Mouse (Mus musculus) intestine, embryonic 14.5 days (tissue): ENCODE measurements around the gene Jpt1. TPM values are rescaled to one million over a fixed set of nuclear protein-coding genes. Genes with fewer than 3 reads are reported as not detected.

ENCODE experiments used
- ATAC-seq: fragments of 200-750 bp; cut with Nextera tagmentation; replicated peaks from 2 replicates; pipeline ENCODE4 v1.8.0; 2017; ENCODE audit warnings: low read depth, moderate number of reproducible peaks, moderate TSS enrichment, moderate library complexity; ENCODE audit not compliant: low FRiP score, low TSS enrichment
- DNase-seq: peaks from one replicate; pipeline ENCODE4 v3.0.0-alpha.2; 2018; ENCODE audit warnings: low spot score
- H3K27ac ChIP-seq: fragments of 300-500 bp; sonication (generic); 2 replicates; pipeline ENCODE4 v1.5.1; 2014; ENCODE audit warnings: low read depth, mild to moderate bottlenecking, control low read depth
- H3K27me3 ChIP-seq: fragments of 300-500 bp; sonication (generic); replicated peaks from 2 replicates; pipeline ENCODE4 v1.6.1; 2014; ENCODE audit warnings: low read length, control low read depth; ENCODE audit not compliant: control insufficient read depth, insufficient read depth
- H3K36me3 ChIP-seq: fragments of 300-500 bp; sonication (generic); 2 replicates; pipeline ENCODE4 v1.6.1; 2014; ENCODE audit warnings: low read length, control low read depth; ENCODE audit not compliant: control insufficient read depth, insufficient read depth
- H3K4me1 ChIP-seq: fragments of 300-500 bp; sonication (generic); replicated peaks from 2 replicates; pipeline ENCODE4 v1.6.1; 2014; ENCODE audit warnings: low read length, control low read depth, mixed read lengths; ENCODE audit not compliant: control insufficient read depth, insufficient read depth
- H3K4me2 ChIP-seq: fragments of 300-500 bp; sonication (generic); 2 replicates; pipeline ENCODE4 v1.6.1; 2014; ENCODE audit warnings: low read length
- H3K4me3 ChIP-seq: fragments of 300-500 bp; sonication (generic); 2 replicates; pipeline ENCODE4 v1.5.1; 2014; ENCODE audit warnings: low read depth, low read length, control low read depth, mixed read lengths
- H3K9ac ChIP-seq: fragments of 300-500 bp; sonication (generic); 2 replicates; pipeline ENCODE4 v1.6.1; 2014; ENCODE audit warnings: mild to moderate bottlenecking, low read length
- H3K9me3 ChIP-seq: fragments of 300-500 bp; sonication (generic); 2 replicates; pipeline ENCODE4 v1.6.1; 2016; ENCODE audit warnings: low read length, control low read depth; ENCODE audit not compliant: control insufficient read depth
- WGBS: fragments of 180-500 bp; shearing (Covaris S2); extraction: QIAGEN DNeasy Blood & Tissue Kit; methylation state at CpG from one replicate; pipeline ENCODE4 v1.1.7; 2014; 5-methylcytosine and 5-hydroxymethylcytosine counted together
- polyA plus RNA-seq: library from polyadenylated mRNA; unstranded; fragments of >200 nt; fragmentation: Nextera tagmentation; extraction: Ambion mirVana; gene quantifications from 2 replicates; pipeline ENCODE4 v1.2.1, GENCODE M21; 2014

The Jpt1 gene
- polyA plus RNA-seq, 1 experiment from 2014 or later, result 573 TPM

GRCm38 (mm10) chr11:115516942-115517341 is 2.8 kb upstream of the Jpt1 start:
- H3K9me3 ChIP-seq, result no peaks in the 10 kb centered on the region
- H3K27ac ChIP-seq, result no peak overlapping the region
- peaks cover 1% of the 10 kb centered on the region for H3K36me3 ChIP-seq
- WGBS, result 82% methylated on average over 5 of the region's 5 CpGs
- no peak overlapping the region for H3K9ac ChIP-seq
- H3K4me3 ChIP-seq, result no peak overlapping the region
- peaks cover 12% of the 10 kb centered on the region for H3K4me1 ChIP-seq
- ATAC-seq, result no peak
- no peak for DNase-seq
- H3K4me2 ChIP-seq, result no peak overlapping the region
- H3K27me3 ChIP-seq, result no peaks in the 10 kb centered on the region

GRCm38 (mm10) chr11:115515021-115515420 is 834 bp upstream of the Jpt1 start:
- ATAC-seq, result no peak
- no peak overlapping the region for H3K27ac ChIP-seq

GRCm38 (mm10) chr11:115513271-115514237 is 633 bp downstream of the Jpt1 start:
- Histone ChIP-seq H3K4me1 (peaks cover 38% of the 10 kb centered on the region), H3K4me3 (peak overlapping the region; percentile 96), H3K4me2 (peak overlapping the region; percentile 92), H3K27me3 (no peaks in the 10 kb centered on the region), H3K27ac (peak overlapping the region; percentile 85), H3K9me3 (no peaks in the 10 kb centered on the region), H3K9ac (peak overlapping the region; percentile 98), H3K36me3 (no peaks in the 10 kb centered on the region)
- DNase-seq (peak; percentile 83), ATAC-seq (peak; percentile 50)
- WGBS, result under 1% methylated on average over 57 of the region's 57 CpGs

More at GRCm38 (mm10) chr11:115515021-115515420, 834 bp upstream of the Jpt1 start:
- peaks cover 31% of the 10 kb centered on the region for H3K4me1 ChIP-seq
- H3K9ac ChIP-seq, result no peak overlapping the region
- no peak overlapping the region for H3K4me3 ChIP-seq
- H3K4me2 ChIP-seq, result peak overlapping the region; percentile 46
- DNase-seq, result no peak
- H3K27me3 ChIP-seq, result no peaks in the 10 kb centered on the region
- H3K9me3 ChIP-seq, result no peaks in the 10 kb centered on the region
- 73% methylated on average over 6 of the region's 6 CpGs for WGBS
- no peaks in the 10 kb centered on the region for H3K36me3 ChIP-seq

GRCm38 (mm10) chr11:115512407-115513183 is 1.6 kb downstream of the Jpt1 start:
- Histone ChIP-seq H3K9me3 (no peaks in the 10 kb centered on the region), H3K4me2 (peak overlapping the region; percentile 92), H3K4me1 (peaks cover 38% of the 10 kb centered on the region), H3K9ac (peak overlapping the region; percentile 98), H3K27me3 (no peaks in the 10 kb centered on the region), H3K36me3 (no peaks in the 10 kb centered on the region), H3K4me3 (peak overlapping the region; percentile 96), H3K27ac (peak overlapping the region; percentile 85)
- WGBS, result 20% methylated on average over 8 of the region's 8 CpGs
- ATAC-seq, result no peak
- peak; percentile 76 for DNase-seq

- DNase-seq (no peak), ATAC-seq (no peak)
- Histone ChIP-seq H3K27me3 (no peaks in the 10 kb centered on the region), H3K4me2 (peak overlapping the region; percentile 92), H3K36me3 (no peaks in the 10 kb centered on the region), H3K4me1 (peaks cover 38% of the 10 kb centered on the region), H3K27ac (peak overlapping the region; percentile 85; the same call in 1 of the 2 replicates), H3K4me3 (peak overlapping the region; percentile 96), H3K9ac (peak overlapping the region; percentile 98), H3K9me3 (no peaks in the 10 kb centered on the region)
- WGBS, result 42% methylated on average over 3 of the region's 3 CpGs
These were observed 2.2 kb downstream of the Jpt1 start for GRCm38 (mm10) chr11:115512004-115512403.

- H3K4me1 ChIP-seq, result peaks cover 38% of the 10 kb centered on the region
- no peak overlapping the region for H3K9ac ChIP-seq
- ATAC-seq, result no peak
- no peaks in the 10 kb centered on the region for H3K9me3 ChIP-seq
- peak overlapping the region; percentile 96 for H3K4me3 ChIP-seq
- WGBS, result 49% methylated on average over 2 of the region's 2 CpGs
- no peaks in the 10 kb centered on the region for H3K27me3 ChIP-seq
- DNase-seq, result no peak
- H3K27ac ChIP-seq, result 0 out of 2 replicates have a peak overlapping the region, but pooled peaks have one; percentile 7
- H3K36me3 ChIP-seq, result no peaks in the 10 kb centered on the region
- peak overlapping the region; percentile 92 for H3K4me2 ChIP-seq
These were observed 3.1 kb downstream of the Jpt1 start for GRCm38 (mm10) chr11:115511121-115511520.

GRCm38 (mm10) chr11:115510507-115510888 is 3.7 kb downstream of the Jpt1 start:
- no peaks in the 10 kb centered on the region for H3K9me3 ChIP-seq
- peak overlapping the region; percentile 92 for H3K4me2 ChIP-seq
- peak overlapping the region; percentile 67; the same call in 1 of the 2 replicates for H3K27ac ChIP-seq
- WGBS, result 52% methylated on average over 5 of the region's 5 CpGs
- H3K4me3 ChIP-seq, result no peak overlapping the region
- DNase-seq, result no peak
- no peaks in the 10 kb centered on the region for H3K27me3 ChIP-seq
- ATAC-seq, result no peak
- H3K36me3 ChIP-seq, result no peaks in the 10 kb centered on the region
- peaks cover 38% of the 10 kb centered on the region for H3K4me1 ChIP-seq
- H3K9ac ChIP-seq, result no peak overlapping the region

- peak overlapping the region; percentile 67 for H3K27ac ChIP-seq
- ATAC-seq, result no peak
- DNase-seq, result peak; percentile 66
- WGBS, result 26% methylated on average over 6 of the region's 6 CpGs
- no peaks in the 10 kb centered on the region for H3K36me3 ChIP-seq
- no peak overlapping the region for H3K4me3 ChIP-seq
- no peaks in the 10 kb centered on the region for H3K27me3 ChIP-seq
- peak overlapping the region; percentile 92 for H3K4me2 ChIP-seq
- no peak overlapping the region; the same call in 1 of the 2 replicates for H3K9ac ChIP-seq
- H3K9me3 ChIP-seq, result no peaks in the 10 kb centered on the region
- peaks cover 38% of the 10 kb centered on the region for H3K4me1 ChIP-seq
These were observed 4.2 kb downstream of the Jpt1 start for GRCm38 (mm10) chr11:115509773-115510506.
